In the genomic region with DNA sequence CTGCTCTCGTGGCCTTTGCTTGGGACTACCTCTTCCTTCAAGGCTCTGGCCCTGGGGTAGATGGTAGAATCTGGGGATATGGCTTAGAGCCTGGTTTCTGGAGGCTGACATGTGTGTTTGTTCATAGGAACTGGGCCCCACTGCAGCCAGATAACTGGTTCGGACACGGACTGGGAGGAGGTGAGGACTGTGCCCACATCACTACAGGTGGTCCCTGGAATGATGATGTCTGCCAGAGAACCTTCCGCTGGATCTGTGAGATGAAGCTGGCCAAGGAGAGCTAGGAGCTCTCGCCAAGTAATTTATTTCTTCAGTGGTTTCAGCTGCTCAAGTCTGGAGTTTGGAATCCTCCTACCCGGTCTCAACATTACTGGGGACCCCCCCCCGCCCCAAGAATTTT, we compare ENCODE assay signal across 15 mouse cellular contexts. TPM values are rescaled to one million over a fixed set of nuclear protein-coding genes. Genes with fewer than 3 reads are reported as not detected.
"Had no signal": no experiment of that assay in that cellular context is flagged by ENCODE, and none has a peak within 500 bp of the region (broad histone marks: within the 10 kb centered on the region; RNA-seq: fewer than 3 reads in every experiment).

No protein-coding gene starts in this region.

- H3K27ac ChIP-seq: kidney, postnatal 0 days; limb, embryonic 10.5 days; liver, embryonic 12.5 days had no signal

- H3K4me3 ChIP-seq: limb, embryonic 10.5 days; liver, embryonic 12.5 days had no signal

- DNase-seq: kidney, postnatal 36 days; layer of hippocampus, adult 9-11 months; lung, embryonic 14.5 days; lung, postnatal 10 days; lung, postnatal 4 days; right cerebral cortex, adult 18-20 months; right cerebral cortex, postnatal 25 days; thymus, postnatal 36 days had no signal

- H3K9me3 ChIP-seq: limb, embryonic 10.5 days; liver, embryonic 12.5 days had no signal

- H3K4me2 ChIP-seq: liver, embryonic 12.5 days; lung, embryonic 14.5 days; midbrain, embryonic 11.5 days had no signal

- H3K27me3 ChIP-seq: liver, embryonic 12.5 days had no signal

- H3K36me3 ChIP-seq: limb, embryonic 10.5 days; liver, embryonic 12.5 days had no signal

- ATAC-seq: liver, embryonic 12.5 days; midbrain, embryonic 16.5 days had no signal

- H3K9ac ChIP-seq: liver, embryonic 12.5 days; lung, embryonic 14.5 days had no signal

- H3K4me1 ChIP-seq: liver, embryonic 12.5 days had no signal

RNA-seq across cellular contexts. Expression of a gene that starts 14.3 kb away (rescaled TPM):
- polyA plus RNA-seq: limb, embryonic 10.5 days; liver, embryonic 12.5 days; neural tube, embryonic 14.5 days had no signal

RNA-seq across cellular contexts. Expression of a gene that starts 42.3 kb away (rescaled TPM):
- total RNA-seq: megakaryocyte, adult 5-6 weeks had no signal
